Mouse (Mus musculus) hindbrain, postnatal 0 days (tissue): ENCODE measurements around the gene Zfp119a. TPM values are rescaled to one million over a fixed set of nuclear protein-coding genes. Genes with fewer than 3 reads are reported as not detected.
"Not testable (repeated sequence)": the region's sequence is repeated elsewhere in the genome, so short reads cannot be mapped to it uniquely, and the experiment has no call there.

ENCODE experiments used
- ATAC-seq: fragments of 200-750 bp; cut with Nextera tagmentation; 2 replicates; pipeline ENCODE4 v1.8.0; 2017; ENCODE audit warnings: mild to moderate bottlenecking, moderate TSS enrichment, moderate library complexity
- DNase-seq: peaks from one replicate; pipeline ENCODE4 v3.0.0-alpha.2; 2015; ENCODE audit warnings: low spot score
- H3K27ac ChIP-seq: fragments of 300-500 bp; sonication (generic); 2 replicates; pipeline ENCODE4 v1.5.1; 2014; ENCODE audit warnings: mild to moderate bottlenecking
- H3K27me3 ChIP-seq: fragments of 300-500 bp; sonication (generic); 2 replicates; pipeline ENCODE4 v1.6.1; 2014; ENCODE audit warnings: low read length, mixed read lengths; ENCODE audit not compliant: insufficient read depth
- H3K36me3 ChIP-seq: fragments of 300-500 bp; sonication (generic); 2 replicates; pipeline ENCODE4 v1.6.1; 2014; ENCODE audit warnings: low read length, mixed read lengths; ENCODE audit not compliant: insufficient read depth
- H3K4me1 ChIP-seq: fragments of 300-500 bp; sonication (generic); 2 replicates; pipeline ENCODE4 v1.6.1; 2014; ENCODE audit warnings: antibody characterized with exemption, low read length, mixed read lengths; ENCODE audit not compliant: insufficient read depth
- H3K4me2 ChIP-seq: fragments of 300-500 bp; sonication (generic); 2 replicates; pipeline ENCODE4 v1.6.1; 2014; ENCODE audit warnings: low read depth, mild to moderate bottlenecking, low read length, moderate library complexity, mixed read lengths
- H3K4me3 ChIP-seq: fragments of 300-500 bp; sonication (generic); 2 replicates; pipeline ENCODE4 v1.5.1; 2014; ENCODE audit warnings: low read length
- H3K9ac ChIP-seq: fragments of 300-500 bp; sonication (generic); replicated peaks from 2 replicates; pipeline ENCODE4 v1.6.1; 2014; ENCODE audit warnings: mild to moderate bottlenecking, low read length, moderate library complexity, mixed read lengths
- H3K9me3 ChIP-seq: fragments of 300-500 bp; sonication (generic); 2 replicates; pipeline ENCODE4 v1.6.1; 2016; ENCODE audit warnings: low read length, mixed read lengths
- CTCF ChIP-seq: IDR thresholded peaks from 2 replicates; pipeline ENCODE4 v1.5.1; 2016; ENCODE audit warnings: antibody characterized with exemption, control low read depth, low read depth
- WGBS: fragments of 180-500 bp; shearing (Covaris S2); extraction: QIAGEN DNeasy Blood & Tissue Kit; methylation state at CpG from one replicate; pipeline ENCODE4 v1.1.7; 2014; 5-methylcytosine and 5-hydroxymethylcytosine counted together
- polyA plus RNA-seq: library from polyadenylated mRNA; unstranded; fragments of >200 nt; fragmentation: Nextera tagmentation; extraction: Ambion mirVana; gene quantifications from 2 replicates; pipeline ENCODE4 v1.2.1, GENCODE M21; 2015
- total RNA-seq: library from RNA; depleted of rRNA; stranded (reverse); fragments of >200 nt; gene quantifications from 2 replicates; pipeline ENCODE4 v1.2.3, GENCODE M21; 2014; rRNA removed

Zfp119a gene
- total and polyA plus RNA-seq, 2 experiments from 2014 or later: 3.6 to 6.4 TPM

DNA sequence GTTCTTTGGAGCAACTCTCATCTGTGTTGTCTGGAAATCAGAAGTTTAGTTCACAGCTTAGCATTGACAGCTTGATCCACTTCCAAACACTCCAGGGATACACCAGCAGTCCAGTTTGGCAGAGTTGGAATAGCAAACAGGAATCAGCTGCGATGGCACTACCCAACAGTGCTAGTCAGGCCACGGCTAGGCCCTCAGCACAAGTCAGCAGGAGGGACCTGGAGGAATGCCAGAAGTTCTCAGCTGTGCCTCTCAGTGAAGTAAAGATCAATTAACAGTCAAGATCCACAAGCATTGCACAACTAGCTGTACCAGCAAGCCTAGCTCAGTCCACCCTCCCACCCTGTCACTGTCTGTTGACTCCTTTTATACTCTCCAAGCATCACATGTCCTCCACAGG, 4.9 kb upstream of the Zfp119a start:
- H3K27me3 ChIP-seq: no peaks in the 10 kb centered on the region
- no peak overlapping the region for H3K4me2 ChIP-seq
- H3K27ac ChIP-seq: no peak overlapping the region
- H3K4me3 ChIP-seq: no peak overlapping the region
- no peaks in the 10 kb centered on the region for H3K36me3 ChIP-seq
- no peak for TF ChIP-seq CTCF
- H3K4me1 ChIP-seq: no peaks in the 10 kb centered on the region
- no peak for ATAC-seq
- H3K9ac ChIP-seq: no peak overlapping the region
- WGBS: 25% methylated on average over 2 of the region's 2 CpGs
- peak; percentile 10 for DNase-seq
- H3K9me3 ChIP-seq: no peaks in the 10 kb centered on the region

DNA sequence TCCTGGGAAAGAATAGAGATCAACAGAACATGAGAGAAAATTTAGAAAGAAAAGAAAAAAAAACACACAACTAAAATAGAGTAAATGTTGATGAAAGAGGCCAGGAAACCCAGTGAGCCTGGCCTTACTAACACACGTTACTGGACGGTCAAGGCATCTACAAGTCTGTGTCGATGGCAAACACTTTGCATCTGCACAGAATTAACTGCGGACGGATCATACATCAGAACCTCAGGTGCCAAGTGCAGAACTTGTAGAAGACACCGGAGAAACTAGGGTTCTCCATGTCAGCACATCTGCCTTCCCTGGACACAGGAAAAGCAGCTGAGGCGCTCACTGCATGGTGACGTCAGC, 471 bp downstream of the Zfp119a start:
- peak overlapping the region; percentile 5; the same call in 1 of the 2 replicates for H3K27ac ChIP-seq
- H3K27me3 ChIP-seq, DNase-seq, H3K36me3 ChIP-seq, H3K9me3 ChIP-seq, H3K4me1 ChIP-seq, H3K9ac ChIP-seq, ATAC-seq: not testable (repeated sequence)
- WGBS: under 1% methylated on average over 6 of the region's 8 CpGs
- H3K4me3 ChIP-seq: peak overlapping the region; percentile 45
- peak overlapping the region; percentile 47 for H3K4me2 ChIP-seq

DNA sequence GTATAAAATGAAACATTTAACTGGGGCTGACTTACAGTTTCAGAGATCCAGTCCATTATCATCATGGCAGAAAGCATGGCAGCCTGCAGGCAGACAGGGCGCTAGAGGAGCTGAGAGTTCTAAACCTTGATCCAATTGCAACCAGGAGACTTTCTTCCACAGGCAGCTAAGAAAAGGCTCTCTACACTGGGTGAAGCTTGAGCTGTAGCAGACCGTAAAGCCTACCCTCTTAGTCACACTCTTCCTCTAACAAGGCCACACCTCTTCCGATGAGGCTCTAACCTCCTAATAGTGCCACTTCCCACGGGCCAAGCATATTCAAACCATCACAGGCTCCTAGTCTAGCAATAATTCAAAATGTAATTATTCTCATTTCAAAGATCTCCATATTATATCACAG, 1.5 kb downstream of the Zfp119a start:
- Histone ChIP-seq H3K9me3 (no peaks in the 10 kb centered on the region), H3K27me3 (no peaks in the 10 kb centered on the region), H3K27ac (no peak overlapping the region), H3K9ac (no peak overlapping the region), H3K4me1 (peaks cover 7% of the 10 kb centered on the region; the same call in 1 of the 2 replicates), H3K36me3 (no peaks in the 10 kb centered on the region), H3K4me3 (no peak overlapping the region), H3K4me2 (peak overlapping the region; percentile 47; the same call in 1 of the 2 replicates)
- TF ChIP-seq CTCF: no peak
- 93% methylated on average over 4 of the region's 4 CpGs for WGBS
- no peak for DNase-seq
- no peak for ATAC-seq

- Histone ChIP-seq H3K27ac (no peak overlapping the region), H3K4me2 (no peak overlapping the region), H3K9ac (no peak overlapping the region), H3K36me3 (no peaks in the 10 kb centered on the region), H3K4me3 (no peak overlapping the region), H3K9me3 (no peaks in the 10 kb centered on the region), H3K27me3 (no peaks in the 10 kb centered on the region), H3K4me1 (no peaks in the 10 kb centered on the region)
- no peak for TF ChIP-seq CTCF
- WGBS: 90% methylated on average over 4 of the region's 4 CpGs
- ATAC-seq (no peak), DNase-seq (no peak)
Observed at GRCm38 (mm10) chr17:55843067-55843466, 35.7 kb downstream of the Zfp119a start.

DNA sequence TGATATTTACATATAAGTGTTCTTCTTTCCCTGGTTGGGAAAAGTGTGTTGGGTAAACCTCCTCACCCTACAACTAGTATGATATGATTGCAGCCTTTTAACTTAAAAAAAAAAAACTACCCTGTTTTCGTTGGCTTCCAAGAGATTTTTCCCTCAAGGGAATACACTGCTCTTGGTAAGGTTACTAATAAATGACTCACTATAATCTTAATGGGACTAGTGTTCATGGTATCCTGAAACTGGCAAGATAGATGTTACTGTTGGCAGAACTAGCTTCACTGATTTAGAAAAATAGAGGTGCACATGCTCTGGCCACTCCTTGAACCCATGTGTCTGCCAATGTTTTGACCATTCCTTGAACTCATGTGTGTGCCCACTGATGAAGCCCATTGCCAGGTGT, 57.2 kb downstream of the Zfp119a start:
- TF ChIP-seq CTCF: no peak
- no peak for ATAC-seq
- H3K4me3 ChIP-seq: no peak overlapping the region
- H3K27ac ChIP-seq: no peak overlapping the region
- no peaks in the 10 kb centered on the region for H3K27me3 ChIP-seq
- H3K4me1 ChIP-seq: no peaks in the 10 kb centered on the region
- no peaks in the 10 kb centered on the region for H3K9me3 ChIP-seq
- WGBS: 78% methylated on average over 1 of the region's 1 CpGs
- DNase-seq: no peak
- no peak overlapping the region for H3K4me2 ChIP-seq
- H3K36me3 ChIP-seq: no peaks in the 10 kb centered on the region
- H3K9ac ChIP-seq: no peak overlapping the region

- Histone ChIP-seq H3K36me3 (no peaks in the 10 kb centered on the region), H3K9ac (no peak overlapping the region), H3K9me3 (no peaks in the 10 kb centered on the region), H3K4me1 (no peaks in the 10 kb centered on the region), H3K4me2 (no peak overlapping the region), H3K27me3 (no peaks in the 10 kb centered on the region), H3K4me3 (no peak overlapping the region), H3K27ac (no peak overlapping the region)
- WGBS: 93% methylated on average over 4 of the region's 4 CpGs
- no peak for DNase-seq
- no peak for TF ChIP-seq CTCF
- no peak for ATAC-seq
Observed at GRCm38 (mm10) chr17:55816853-55817252, 61.9 kb downstream of the Zfp119a start.

Other genes with a start within 250 kb of the Zfp119a start
- 7.8 and 10.8 TPM in 2 replicates for gene Pot1b, start 166.3 kb downstream of the Zfp119a start, total RNA-seq
- 2.4 and 2.7 TPM in 2 replicates for gene Pot1b, start 166.3 kb downstream of the Zfp119a start, polyA plus RNA-seq
- 0.16 TPM in 1 of 2 replicates, not detected in the other for gene Adgre4, start 128.9 kb downstream of the Zfp119a start, total RNA-seq
- 0.15 and 0.19 TPM in 2 replicates for gene Adgre4, start 128.9 kb downstream of the Zfp119a start, polyA plus RNA-seq
- gene Zfp959, start 13.2 kb upstream of the Zfp119a start, total RNA-seq: 4.8 and 8.8 TPM in 2 replicates
- gene Zfp959, start 13.2 kb upstream of the Zfp119a start, polyA plus RNA-seq: 7.5 and 8.9 TPM in 2 replicates
- 1.8 and 4.3 TPM in 2 replicates for gene Zfp119b, start 70.6 kb upstream of the Zfp119a start, total RNA-seq
- gene Zfp119b, start 70.6 kb upstream of the Zfp119a start, polyA plus RNA-seq: 5.6 and 6.8 TPM in 2 replicates
- gene Ebi3, start 73.7 kb upstream of the Zfp119a start, total RNA-seq: 0.61 and 3.8 TPM in 2 replicates
- 5.2 and 7.3 TPM in 2 replicates for gene Ebi3, start 73.7 kb upstream of the Zfp119a start, polyA plus RNA-seq
- gene Yju2, start 80.2 kb upstream of the Zfp119a start, total RNA-seq: 6.8 and 18.3 TPM in 2 replicates
- 16.7 and 19.4 TPM in 2 replicates for gene Yju2, start 80.2 kb upstream of the Zfp119a start, polyA plus RNA-seq
- gene Shd, start 91.5 kb upstream of the Zfp119a start, total RNA-seq: 233 and 250 TPM in 2 replicates
- gene Shd, start 91.5 kb upstream of the Zfp119a start, polyA plus RNA-seq: 150 and 152 TPM in 2 replicates
- 136 and 140 TPM in 2 replicates for gene Fsd1, start 107.6 kb upstream of the Zfp119a start, total RNA-seq
- gene Fsd1, start 107.6 kb upstream of the Zfp119a start, polyA plus RNA-seq: 178 and 193 TPM in 2 replicates
- 5.4 and 5.9 TPM in 2 replicates for gene Stap2, start 126.7 kb upstream of the Zfp119a start, total RNA-seq
- 4.3 and 4.6 TPM in 2 replicates for gene Stap2, start 126.7 kb upstream of the Zfp119a start, polyA plus RNA-seq
- 185 and 186 TPM in 2 replicates for gene Mpnd, start 126.8 kb upstream of the Zfp119a start, total RNA-seq
- gene Mpnd, start 126.8 kb upstream of the Zfp119a start, polyA plus RNA-seq: 106 and 107 TPM in 2 replicates
- gene Sh3gl1, start 157.7 kb upstream of the Zfp119a start, total RNA-seq: 76.0 and 79.5 TPM in 2 replicates
- gene Sh3gl1, start 157.7 kb upstream of the Zfp119a start, polyA plus RNA-seq: 84.5 and 87.6 TPM in 2 replicates
- 5.8 and 6.1 TPM in 2 replicates for gene Chaf1a, start 161.5 kb upstream of the Zfp119a start, total RNA-seq
- gene Chaf1a, start 161.5 kb upstream of the Zfp119a start, polyA plus RNA-seq: 4.5 and 5.3 TPM in 2 replicates
- 92.0 and 111 TPM in 2 replicates for gene Ubxn6, start 196.1 kb upstream of the Zfp119a start, total RNA-seq
- 75.2 and 77.7 TPM in 2 replicates for gene Ubxn6, start 196.1 kb upstream of the Zfp119a start, polyA plus RNA-seq
- gene Hdgfl2, start 200.7 kb upstream of the Zfp119a start, total RNA-seq: 57.5 and 70.0 TPM in 2 replicates
- 109 and 119 TPM in 2 replicates for gene Hdgfl2, start 200.7 kb upstream of the Zfp119a start, polyA plus RNA-seq
- gene Plin4, start 230.9 kb upstream of the Zfp119a start, total RNA-seq: 0.61 and 0.99 TPM in 2 replicates
- gene Plin4, start 230.9 kb upstream of the Zfp119a start, polyA plus RNA-seq: 0.08 and 0.11 TPM in 2 replicates
- gene Plin5, start 238.7 kb upstream of the Zfp119a start, total RNA-seq: 2.2 and 3.3 TPM in 2 replicates
- gene Plin5, start 238.7 kb upstream of the Zfp119a start, polyA plus RNA-seq: 4.1 and 4.4 TPM in 2 replicates
- gene Lrg1, start 243.1 kb upstream of the Zfp119a start, total RNA-seq: 0.21 TPM in 1 of 2 replicates, not detected in the other
- 0.90 and 0.95 TPM in 2 replicates for gene Lrg1, start 243.1 kb upstream of the Zfp119a start, polyA plus RNA-seq